Mouse (Mus musculus) thymus, adult 2 months (tissue): ENCODE measurements at regions not wholly inside any gene's neighbourhood (a gene's known extent, or its start where the extent isn't known, plus 50 kb on each side); places are given as distances from the start of the nearest gene placed in this dataset.

ENCODE experiments used
- CTCF ChIP-seq: fragments of 200-500 bp; IDR thresholded peaks from 2 replicates; pipeline ENCODE4 v1.5.1; 2012; ENCODE audit warnings: mild to moderate bottlenecking, control low read depth, low read length, moderate library complexity, borderline replicate concordance; ENCODE audit not compliant: control insufficient read depth, poor library complexity, insufficient read depth; ENCODE audit errors: extremely low read depth
- POLR2A ChIP-seq: fragments of 200-500 bp; IDR thresholded peaks from 2 replicates; pipeline ENCODE4 v1.6.1; 2012; ENCODE audit warnings: mild to moderate bottlenecking, low read length, control low read depth, moderate library complexity; ENCODE audit not compliant: control insufficient read depth, poor library complexity, insufficient read depth; ENCODE audit errors: extremely low read depth

DNA sequence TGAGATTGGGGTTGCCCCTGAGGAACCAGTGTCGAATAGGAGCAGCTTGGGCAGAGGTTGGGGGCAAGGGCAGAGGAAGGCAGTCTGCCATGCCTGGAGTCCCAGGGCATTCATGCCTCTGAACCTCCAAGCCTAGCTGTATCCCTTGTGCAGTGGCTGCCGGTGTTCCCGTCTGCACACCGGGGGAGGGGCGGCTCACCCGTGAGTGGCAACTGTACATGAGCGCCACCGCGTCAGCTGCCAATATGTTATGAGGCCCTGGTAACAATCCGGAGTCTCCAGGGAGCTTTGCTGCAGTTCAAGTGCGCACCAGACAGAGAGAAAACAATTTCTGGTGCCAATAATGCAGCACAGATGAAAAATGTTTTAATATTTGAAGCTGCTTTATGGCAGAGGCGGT, 198.4 kb downstream of the Tshz3 start:
- TF ChIP-seq POLR2A (no peak), CTCF (no peak)
